Mouse (Mus musculus): ENCODE data around the gene Ddx28. TPM values are rescaled to one million over a fixed set of nuclear protein-coding genes. Genes with fewer than 3 reads are reported as not detected.

Ddx28 gene
- polyA plus RNA-seq, 1 experiment from 2014 or later: 19.8 TPM

- WGBS: 2% methylated on average over 33 of the region's 40 CpGs
- Histone ChIP-seq H3K4me3 (ENCODE audit: low read length) (peak overlapping the region; percentile 83), H3K9ac (ENCODE audit: low read depth, low read length) (peak overlapping the region; percentile 86)
These were observed 46.3 kb downstream of the Ddx28 start for GRCm38 (mm10) chr8:105965266-105965904.

GRCm38 (mm10) chr8:105964506-105965265, 47.0 kb downstream of the Ddx28 start:
- ATAC-seq (ENCODE audit: low FRiP score, low TSS enrichment): no peak
- no peaks in the 10 kb centered on the region for H3K27me3 ChIP-seq (ENCODE audit: control insufficient read depth, insufficient read depth, low read length)
- H3K27ac ChIP-seq (ENCODE audit: low read depth, low read length): no peak overlapping the region
- peak overlapping the region; percentile 86 for H3K9ac ChIP-seq (ENCODE audit: low read depth, low read length)
- H3K4me2 ChIP-seq (replicated peaks; ENCODE audit: low read depth, low read length): peak overlapping the region; percentile 78
- H3K36me3 ChIP-seq (ENCODE audit: control insufficient read depth, insufficient read depth, low read length): no peaks in the 10 kb centered on the region; the same call in 1 of the 2 replicates
- peak overlapping the region; percentile 83 for H3K4me3 ChIP-seq (ENCODE audit: low read length)
- WGBS: 57% methylated on average over 12 of the region's 12 CpGs
- H3K9me3 ChIP-seq (ENCODE audit: control insufficient read depth, low read length): no peaks in the 10 kb centered on the region
- H3K4me1 ChIP-seq (ENCODE audit: control insufficient read depth, insufficient read depth, low read length): peaks cover 10% of the 10 kb centered on the region

More at GRCm38 (mm10) chr8:105965266-105965904, 46.3 kb downstream of the Ddx28 start:
- Histone ChIP-seq H3K4me1 (ENCODE audit: control insufficient read depth, insufficient read depth, low read length) (peaks cover 10% of the 10 kb centered on the region), H3K4me2 (replicated peaks; ENCODE audit: low read depth, low read length) (peak overlapping the region; percentile 78), H3K36me3 (ENCODE audit: control insufficient read depth, insufficient read depth, low read length) (no peaks in the 10 kb centered on the region; the same call in 1 of the 2 replicates), H3K27me3 (ENCODE audit: control insufficient read depth, insufficient read depth, low read length) (no peaks in the 10 kb centered on the region), H3K27ac (ENCODE audit: low read depth, low read length) (peak overlapping the region; percentile 78; the same call in 1 of the 2 replicates), H3K9me3 (ENCODE audit: control insufficient read depth, low read length) (no peaks in the 10 kb centered on the region)
- ATAC-seq (ENCODE audit: low FRiP score, low TSS enrichment): peak; percentile 72

- H3K36me3 ChIP-seq (ENCODE audit: control insufficient read depth, insufficient read depth, low read length): peaks cover 13% of the 10 kb centered on the region; the same call in 1 of the 2 replicates
- H3K9ac ChIP-seq (ENCODE audit: low read depth, low read length): no peak overlapping the region
- no peak overlapping the region for H3K27ac ChIP-seq (ENCODE audit: low read depth, low read length)
- no peaks in the 10 kb centered on the region for H3K27me3 ChIP-seq (ENCODE audit: control insufficient read depth, insufficient read depth, low read length)
- WGBS: 88% methylated on average over 10 of the region's 10 CpGs
- H3K9me3 ChIP-seq (ENCODE audit: control insufficient read depth, low read length): no peaks in the 10 kb centered on the region
- ATAC-seq (ENCODE audit: low FRiP score, low TSS enrichment): no peak
- H3K4me3 ChIP-seq (ENCODE audit: low read length): no peak overlapping the region
- peaks cover 10% of the 10 kb centered on the region for H3K4me1 ChIP-seq (ENCODE audit: control insufficient read depth, insufficient read depth, low read length)
- H3K4me2 ChIP-seq (replicated peaks; ENCODE audit: low read depth, low read length): no peak overlapping the region
These were observed 50.1 kb downstream of the Ddx28 start for GRCm38 (mm10) chr8:105961536-105961935.

GRCm38 (mm10) chr8:105961101-105961500, 50.6 kb downstream of the Ddx28 start:
- no peak for ATAC-seq (ENCODE audit: low FRiP score, low TSS enrichment)
- H3K4me3 ChIP-seq (ENCODE audit: low read length): no peak overlapping the region
- no peaks in the 10 kb centered on the region for H3K9me3 ChIP-seq (ENCODE audit: control insufficient read depth, low read length)
- no peaks in the 10 kb centered on the region for H3K27me3 ChIP-seq (ENCODE audit: control insufficient read depth, insufficient read depth, low read length)
- H3K9ac ChIP-seq (ENCODE audit: low read depth, low read length): no peak overlapping the region
- H3K4me2 ChIP-seq (replicated peaks; ENCODE audit: low read depth, low read length): no peak overlapping the region
- peaks cover 17% of the 10 kb centered on the region; the same call in 1 of the 2 replicates for H3K36me3 ChIP-seq (ENCODE audit: control insufficient read depth, insufficient read depth, low read length)
- H3K4me1 ChIP-seq (ENCODE audit: control insufficient read depth, insufficient read depth, low read length): peaks cover 10% of the 10 kb centered on the region
- 83% methylated on average over 14 of the region's 14 CpGs for WGBS
- H3K27ac ChIP-seq (ENCODE audit: low read depth, low read length): no peak overlapping the region

Other genes with a start within 250 kb of the Ddx28 start
- 13.6 and 14.9 TPM in 2 replicates for gene Ranbp10, start 184.5 kb downstream of the Ddx28 start, polyA plus RNA-seq (2014; fragmentation: Nextera tagmentation; extraction: Ambion mirVana)
- 0.14 and 0.27 TPM in 2 replicates for gene Tsnaxip1, start 184.2 kb downstream of the Ddx28 start, polyA plus RNA-seq (2014; fragmentation: Nextera tagmentation; extraction: Ambion mirVana)
- gene Cenpt, start 158.6 kb downstream of the Ddx28 start, polyA plus RNA-seq (2014; fragmentation: Nextera tagmentation; extraction: Ambion mirVana): 31.1 and 41.0 TPM in 2 replicates
- gene Thap11, start 156.8 kb downstream of the Ddx28 start, polyA plus RNA-seq (2014; fragmentation: Nextera tagmentation; extraction: Ambion mirVana): 57.2 and 65.0 TPM in 2 replicates
- 329 and 342 TPM in 2 replicates for gene Nutf2, start 151.3 kb downstream of the Ddx28 start, polyA plus RNA-seq (2014; fragmentation: Nextera tagmentation; extraction: Ambion mirVana)
- 34.9 and 49.7 TPM in 2 replicates for gene Edc4, start 131.0 kb downstream of the Ddx28 start, polyA plus RNA-seq (2014; fragmentation: Nextera tagmentation; extraction: Ambion mirVana)
- 1.0 and 1.1 TPM in 2 replicates for gene Nrn1l, start 118.3 kb downstream of the Ddx28 start, polyA plus RNA-seq (2014; fragmentation: Nextera tagmentation; extraction: Ambion mirVana)
- 20.5 and 34.5 TPM in 2 replicates for gene Pskh1, start 111.4 kb downstream of the Ddx28 start, polyA plus RNA-seq (2014; fragmentation: Nextera tagmentation; extraction: Ambion mirVana)
- gene Ctrl, start 78.0 kb downstream of the Ddx28 start, polyA plus RNA-seq (2014; fragmentation: Nextera tagmentation; extraction: Ambion mirVana): 1.5 and 2.0 TPM in 2 replicates
- gene Psmb10, start 73.4 kb downstream of the Ddx28 start, polyA plus RNA-seq (2014; fragmentation: Nextera tagmentation; extraction: Ambion mirVana): 38.7 and 47.6 TPM in 2 replicates
- gene Lcat, start 68.5 kb downstream of the Ddx28 start, polyA plus RNA-seq (2014; fragmentation: Nextera tagmentation; extraction: Ambion mirVana): 0.89 and 1.6 TPM in 2 replicates
- 16.8 and 21.8 TPM in 2 replicates for gene Slc12a4, start 45.8 kb downstream of the Ddx28 start, polyA plus RNA-seq (2014; fragmentation: Nextera tagmentation; extraction: Ambion mirVana)
- gene Dpep3, start 32.5 kb downstream of the Ddx28 start, polyA plus RNA-seq (2014; fragmentation: Nextera tagmentation; extraction: Ambion mirVana): not detected in 2 replicates
- 18.3 and 19.9 TPM in 2 replicates for gene Dus2, start 20.5 kb downstream of the Ddx28 start, polyA plus RNA-seq (2014; fragmentation: Nextera tagmentation; extraction: Ambion mirVana)
- gene Dpep2nb, start 5.9 kb downstream of the Ddx28 start, polyA plus RNA-seq (2014; fragmentation: Nextera tagmentation; extraction: Ambion mirVana): 0.22 TPM in 1 of 2 replicates, not detected in the other
- gene Nfatc3, start 47.0 kb upstream of the Ddx28 start, polyA plus RNA-seq (2014; fragmentation: Nextera tagmentation; extraction: Ambion mirVana): 8.9 and 10.3 TPM in 2 replicates
- 5.6 and 9.1 TPM in 2 replicates for gene Esrp2, start 125.1 kb upstream of the Ddx28 start, polyA plus RNA-seq (2014; fragmentation: Nextera tagmentation; extraction: Ambion mirVana)
- gene Pla2g15, start 138.5 kb upstream of the Ddx28 start, polyA plus RNA-seq (2014; fragmentation: Nextera tagmentation; extraction: Ambion mirVana): 2.7 and 6.6 TPM in 2 replicates
- 87.4 and 90.3 TPM in 2 replicates for gene Slc7a6, start 157.0 kb upstream of the Ddx28 start, polyA plus RNA-seq (2014; fragmentation: Nextera tagmentation; extraction: Ambion mirVana)
- gene Slc7a6os, start 199.1 kb upstream of the Ddx28 start, polyA plus RNA-seq (2014; fragmentation: Nextera tagmentation; extraction: Ambion mirVana): 40.8 and 44.7 TPM in 2 replicates
- gene Prmt7, start 199.1 kb upstream of the Ddx28 start, polyA plus RNA-seq (2014; fragmentation: Nextera tagmentation; extraction: Ambion mirVana): 39.9 and 59.1 TPM in 2 replicates